Mouse (Mus musculus) kidney, postnatal 0 days (tissue): Measurements from ENCODE around the gene Pan3. TPM values are rescaled to one million over a fixed set of nuclear protein-coding genes. Genes with fewer than 3 reads are reported as not detected.
A peak's percentile ranks its signal among the peaks of the same experiment; 100 is the strongest.

Experiments
- ATAC-seq: fragments of 200-750 bp; cut with Nextera tagmentation; replicated peaks from 2 replicates; pipeline ENCODE4 v1.8.0; 2017; ENCODE audit warnings: low read depth, moderate number of reproducible peaks, moderate TSS enrichment, moderate library complexity; ENCODE audit not compliant: low FRiP score
- DNase-seq: peaks from one replicate; pipeline ENCODE4 v3.0.0-alpha.2; 2016; ENCODE audit warnings: low spot score
- H3K27ac ChIP-seq: fragments of 300-500 bp; sonication (generic); 2 replicates; pipeline ENCODE4 v1.5.1; 2014; ENCODE audit warnings: mild to moderate bottlenecking
- H3K27me3 ChIP-seq: fragments of 300-500 bp; sonication (generic); 2 replicates; pipeline ENCODE4 v1.6.1; 2014; ENCODE audit warnings: low read length, mixed read lengths; ENCODE audit not compliant: insufficient read depth
- H3K36me3 ChIP-seq: fragments of 300-500 bp; sonication (generic); 2 replicates; pipeline ENCODE4 v1.6.1; 2014; ENCODE audit warnings: low read length, mixed read lengths; ENCODE audit not compliant: insufficient read depth
- H3K4me1 ChIP-seq: fragments of 300-500 bp; sonication (generic); replicated peaks from 2 replicates; pipeline ENCODE4 v1.6.1; 2014; ENCODE audit warnings: antibody characterized with exemption, low read length, mixed read lengths; ENCODE audit not compliant: insufficient read depth
- H3K4me2 ChIP-seq: fragments of 300-500 bp; sonication (generic); 2 replicates; pipeline ENCODE4 v1.6.1; 2014; ENCODE audit warnings: mild to moderate bottlenecking, low read length, moderate library complexity, mixed read lengths
- H3K4me3 ChIP-seq: fragments of 300-500 bp; sonication (generic); replicated peaks from 2 replicates; pipeline ENCODE4 v1.5.1; 2014; ENCODE audit warnings: low read depth, low read length
- H3K9ac ChIP-seq: fragments of 300-500 bp; sonication (generic); 2 replicates; pipeline ENCODE4 v1.6.1; 2014; ENCODE audit warnings: low read depth, low read length
- H3K9me3 ChIP-seq: fragments of 300-500 bp; sonication (generic); replicated peaks from 2 replicates; pipeline ENCODE4 v1.6.1; 2016; ENCODE audit warnings: low read length, inconsistent platforms, mixed read lengths
- CTCF ChIP-seq: IDR thresholded peaks from 2 replicates; pipeline ENCODE4 v1.5.1; 2016; ENCODE audit warnings: antibody characterized with exemption, low read depth, mild to moderate bottlenecking, moderate library complexity
- WGBS: fragments of 180-500 bp; shearing (Covaris S2); extraction: QIAGEN DNeasy Blood & Tissue Kit; methylation state at CpG from one replicate; pipeline ENCODE4 v1.1.7; 2014; 5-methylcytosine and 5-hydroxymethylcytosine counted together
- polyA plus RNA-seq: library from polyadenylated mRNA; unstranded; fragments of >200 nt; fragmentation: Nextera tagmentation; extraction: Ambion mirVana; gene quantifications from 2 replicates; pipeline ENCODE4 v1.2.1, GENCODE M21; 2015

Pan3 gene
- polyA plus RNA-seq: 62.5 and 69.9 TPM in 2 replicates

- 0 out of 2 replicates have a peak, but pooled peaks have one; percentile 5 for TF ChIP-seq CTCF
- ATAC-seq (peak; percentile 88), DNase-seq (peak; percentile 93)
Measured at GRCm38 (mm10) chr5:147429535-147430305, at the start of gene Pan3. Gene Pan3, plus strand, starts transcription at chr5:147430161.

GRCm38 (mm10) chr5:147381396-147381795 lies 48.6 kb upstream of the Pan3 start:
- no peak overlapping the region for H3K9ac ChIP-seq
- no peak for TF ChIP-seq CTCF
- no peak overlapping the region for H3K4me2 ChIP-seq
- H3K27me3 ChIP-seq: no peaks in the 10 kb centered on the region
- no peaks in the 10 kb centered on the region for H3K9me3 ChIP-seq
- WGBS: 83% methylated on average over 10 of the region's 10 CpGs
- H3K4me3 ChIP-seq: no peak overlapping the region
- no peaks in the 10 kb centered on the region for H3K36me3 ChIP-seq
- DNase-seq (no peak), ATAC-seq (no peak)
- H3K27ac ChIP-seq: no peak overlapping the region
- H3K4me1 ChIP-seq: no peaks in the 10 kb centered on the region

More at GRCm38 (mm10) chr5:147429535-147430305, at the start of gene Pan3:
- no peaks in the 10 kb centered on the region for H3K36me3 ChIP-seq
- H3K9me3 ChIP-seq: no peaks in the 10 kb centered on the region
- peak within 1 kb of the TSS; percentile 100 for H3K27ac ChIP-seq
- under 1% methylated on average over 51 of the region's 51 CpGs for WGBS
- peak within 1 kb of the TSS; percentile 84 for H3K4me2 ChIP-seq
- peak within 1 kb of the TSS; percentile 99 for H3K4me3 ChIP-seq
- peak within 1 kb of the TSS; percentile 100 for H3K9ac ChIP-seq
- H3K27me3 ChIP-seq: no peaks in the 10 kb centered on the region
- H3K4me1 ChIP-seq: peaks cover 18% of the 10 kb centered on the region

- Histone ChIP-seq H3K4me3 (no peak overlapping the region), H3K27me3 (no peaks in the 10 kb centered on the region), H3K27ac (no peak overlapping the region), H3K4me2 (no peak overlapping the region), H3K4me1 (no peaks in the 10 kb centered on the region), H3K9me3 (no peaks in the 10 kb centered on the region), H3K36me3 (no peaks in the 10 kb centered on the region), H3K9ac (no peak overlapping the region)
- no peak for DNase-seq
- 74% methylated on average over 13 of the region's 13 CpGs for WGBS
- no peak for ATAC-seq
- TF ChIP-seq CTCF: no peak
Measured at GRCm38 (mm10) chr5:147386865-147387264, 43.1 kb upstream of the Pan3 start.

- WGBS: 75% methylated on average over 9 of the region's 9 CpGs
- no peak overlapping the region for H3K27ac ChIP-seq
- no peak overlapping the region for H3K4me3 ChIP-seq
- no peak for TF ChIP-seq CTCF
- H3K36me3 ChIP-seq: no peaks in the 10 kb centered on the region
- H3K4me1 ChIP-seq: no peaks in the 10 kb centered on the region
- H3K27me3 ChIP-seq: no peaks in the 10 kb centered on the region
- no peak overlapping the region for H3K4me2 ChIP-seq
- ATAC-seq (no peak), DNase-seq (no peak)
- H3K9ac ChIP-seq: no peak overlapping the region
- H3K9me3 ChIP-seq: no peaks in the 10 kb centered on the region
Measured at GRCm38 (mm10) chr5:147388376-147389008, 41.5 kb upstream of the Pan3 start.

GRCm38 (mm10) chr5:147389052-147389451 lies 40.9 kb upstream of the Pan3 start:
- H3K4me2 ChIP-seq: no peak overlapping the region
- no peak overlapping the region for H3K4me3 ChIP-seq
- H3K4me1 ChIP-seq: no peaks in the 10 kb centered on the region
- H3K36me3 ChIP-seq: no peaks in the 10 kb centered on the region
- WGBS: 82% methylated on average over 5 of the region's 5 CpGs
- H3K9me3 ChIP-seq: no peaks in the 10 kb centered on the region
- H3K27ac ChIP-seq: no peak overlapping the region
- no peak overlapping the region for H3K9ac ChIP-seq
- H3K27me3 ChIP-seq: no peaks in the 10 kb centered on the region
- ATAC-seq (no peak), DNase-seq (no peak)
- TF ChIP-seq CTCF: no peak

- TF ChIP-seq CTCF: no peak
- WGBS: 63% methylated on average over 2 of the region's 2 CpGs
- ATAC-seq: no peak
- no peak overlapping the region for H3K9ac ChIP-seq
- no peak for DNase-seq
- no peaks in the 10 kb centered on the region for H3K36me3 ChIP-seq
- no peak overlapping the region for H3K4me2 ChIP-seq
- no peaks in the 10 kb centered on the region for H3K4me1 ChIP-seq
- H3K27ac ChIP-seq: no peak overlapping the region
- no peaks in the 10 kb centered on the region for H3K9me3 ChIP-seq
- H3K27me3 ChIP-seq: no peaks in the 10 kb centered on the region
- H3K4me3 ChIP-seq: no peak overlapping the region
Measured at GRCm38 (mm10) chr5:147390772-147391171, 39.2 kb upstream of the Pan3 start.
